Mouse (Mus musculus): ENCODE measurements at regions not wholly inside any gene's neighbourhood (a gene's known extent, or its start where the extent isn't known, plus 50 kb on each side); places are given as distances from the start of the nearest gene placed in this dataset.
"Not testable (repeated sequence)": the region's sequence is repeated elsewhere in the genome, so short reads cannot be mapped to it uniquely, and the experiment has no call there.

- no peak for DNase-seq
These were observed 147.1 kb downstream of the Tsen15 start for GRCm38 (mm10) chr1:152239376-152239775.

GRCm38 (mm10) chr1:152235212-152235792 is 145.4 kb upstream of the 1700025G04Rik start:
- no peak for DNase-seq

- no peak for DNase-seq
These were observed 144.8 kb upstream of the 1700025G04Rik start for GRCm38 (mm10) chr1:152234716-152235115.

DNA sequence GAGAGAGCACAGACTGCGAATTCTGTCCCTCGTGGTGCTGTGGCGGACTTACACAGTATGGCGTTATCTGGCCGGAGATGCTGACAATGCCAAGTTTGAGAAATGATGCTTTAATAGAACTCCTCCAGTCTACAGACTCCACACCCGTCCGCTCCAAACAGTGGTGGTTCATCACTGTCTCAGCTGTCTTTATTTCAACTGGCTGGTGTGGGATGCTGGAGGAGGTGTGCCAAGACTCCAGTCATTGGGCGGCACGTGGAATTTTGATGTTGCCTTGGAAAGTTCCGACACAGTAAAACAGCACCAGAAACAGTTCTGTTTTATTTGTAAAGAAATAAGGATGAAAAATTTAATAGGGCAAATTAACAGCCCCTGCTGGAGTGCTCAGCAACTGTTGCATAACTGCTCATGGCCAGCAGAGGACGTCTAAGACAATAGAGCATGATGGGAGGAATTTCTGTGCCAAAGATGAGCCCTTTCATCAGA is 141.8 kb upstream of the 1700025G04Rik start:
- no peak for DNase-seq

DNA sequence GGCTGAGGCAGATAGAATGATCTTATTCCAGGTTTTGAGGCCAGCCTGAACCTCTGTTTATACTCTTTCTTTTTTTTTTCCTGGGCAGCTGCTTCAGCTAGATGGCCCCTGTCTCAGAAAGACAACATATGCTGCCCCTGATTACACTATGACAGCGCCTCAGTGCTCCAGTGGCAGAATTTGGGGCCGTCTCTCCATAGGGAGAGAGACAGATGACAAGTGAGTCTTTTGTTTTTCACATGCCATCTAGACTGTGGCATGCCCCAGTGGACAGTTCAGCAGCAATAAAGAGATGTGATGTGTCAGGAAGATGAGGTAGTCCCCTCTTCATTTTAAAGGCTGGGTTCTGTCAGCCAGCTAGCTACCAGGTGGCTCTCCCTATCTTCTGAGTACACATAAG is 139.8 kb upstream of the 1700025G04Rik start:
- no peak for DNase-seq

DNA sequence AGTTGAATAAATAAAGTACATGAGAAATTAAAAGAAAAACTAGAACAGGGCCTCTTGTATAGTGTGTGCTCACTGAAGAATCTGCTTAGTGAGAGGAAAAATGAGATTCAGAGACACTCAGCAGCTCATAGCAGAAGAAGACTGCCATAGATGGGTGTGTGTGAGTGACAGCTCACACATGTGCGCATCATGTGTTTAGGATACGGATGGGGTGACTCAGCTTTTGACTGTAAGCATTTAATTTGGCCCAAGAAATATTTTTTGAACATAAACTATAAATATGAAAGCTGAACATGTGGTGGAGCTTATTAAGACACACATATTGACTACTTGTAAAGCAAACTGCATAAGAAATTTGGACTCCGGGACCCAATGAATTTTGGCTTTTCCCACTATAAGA is 136.1 kb upstream of the 1700025G04Rik start:
- DNase-seq = no peak

DNA sequence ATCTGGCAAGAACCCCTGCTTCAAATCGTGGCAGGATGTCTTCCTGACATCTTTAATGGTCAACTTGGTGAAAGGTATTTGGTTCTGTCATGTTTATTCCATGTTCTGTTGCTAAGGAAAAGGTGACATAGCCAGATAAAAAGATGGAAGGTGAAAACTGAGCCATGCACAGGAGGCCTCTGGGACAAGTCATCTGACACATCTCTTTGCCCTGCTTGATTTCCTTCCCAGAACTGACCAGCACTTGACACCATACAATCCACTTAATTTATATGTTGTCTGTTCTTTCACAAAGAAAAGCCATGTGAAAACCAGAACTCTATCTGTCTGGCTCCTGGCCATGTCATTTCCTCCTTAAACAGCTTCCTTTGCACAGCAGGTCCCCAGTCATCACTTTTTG is 133.7 kb upstream of the 1700025G04Rik start:
- DNase-seq = no peak

- no peak for DNase-seq
These were observed 131.1 kb upstream of the 1700025G04Rik start for GRCm38 (mm10) chr1:152220804-152221565.

- not testable (repeated sequence) for DNase-seq
These were observed 129.8 kb upstream of the 1700025G04Rik start for GRCm38 (mm10) chr1:152219752-152220151.

DNA sequence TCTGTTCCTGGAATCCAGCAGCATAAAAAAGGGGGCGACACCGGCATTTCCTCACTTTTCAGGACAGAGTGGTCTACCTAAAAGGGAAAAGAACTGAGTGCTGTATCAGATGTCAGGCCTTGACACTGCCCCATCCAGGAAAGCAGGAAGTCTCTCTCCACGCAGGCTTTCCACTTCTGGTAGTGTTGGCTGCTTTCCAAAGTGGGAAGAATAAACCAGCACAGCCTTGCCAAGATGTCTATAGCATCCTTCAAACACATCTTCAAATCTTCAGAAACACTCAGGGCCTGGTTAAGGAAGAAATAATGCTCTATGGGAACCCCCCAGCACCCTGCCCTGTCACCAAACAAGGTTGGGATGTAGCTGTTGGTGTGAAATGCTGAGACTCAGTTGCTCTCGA is 127.5 kb upstream of the 1700025G04Rik start:
- no peak for DNase-seq

- DNase-seq = no peak
These were observed 124.5 kb upstream of the 1700025G04Rik start for GRCm38 (mm10) chr1:152214376-152214775.

- DNase-seq = no peak
These were observed 113.3 kb upstream of the 1700025G04Rik start for GRCm38 (mm10) chr1:152203187-152203586.

DNA sequence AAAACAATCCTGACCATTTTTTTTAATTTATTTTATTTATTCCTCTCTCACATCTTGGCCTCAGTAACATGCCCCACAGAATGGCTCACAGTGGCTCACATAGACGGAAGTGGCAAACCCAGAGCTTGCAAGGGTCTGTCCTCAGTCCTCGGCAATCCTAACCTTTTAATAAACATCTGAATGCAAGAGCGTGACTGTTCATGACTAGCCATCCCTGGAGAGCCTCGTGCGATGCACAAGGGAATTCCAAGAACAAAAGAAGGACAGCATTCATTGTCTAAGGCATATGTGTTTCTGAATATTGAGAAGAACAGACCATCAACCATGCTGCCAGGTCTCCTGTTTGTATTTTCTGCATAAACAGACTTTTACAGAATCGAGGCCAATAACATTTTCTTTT is 98.8 kb upstream of the 1700025G04Rik start:
- no peak for DNase-seq

DNA sequence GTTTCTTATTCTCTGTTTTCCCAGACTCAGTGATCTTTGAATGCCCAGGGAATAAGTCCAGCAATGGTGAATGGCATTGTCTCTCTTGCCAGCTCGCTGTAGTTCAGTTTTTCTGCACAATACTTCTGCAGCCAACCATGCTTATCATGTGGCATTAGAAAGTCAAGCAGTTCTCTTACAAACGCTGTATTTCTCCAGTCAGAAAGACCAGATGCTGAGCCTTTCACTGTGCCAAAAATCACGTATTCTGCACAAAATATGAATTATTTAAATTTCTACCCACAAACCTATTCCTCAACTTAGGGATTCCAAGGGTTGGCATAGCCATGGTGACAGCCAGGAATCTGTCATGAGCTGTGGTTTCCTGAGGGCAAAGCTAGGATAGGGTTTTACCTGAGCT is 95.0 kb upstream of the 1700025G04Rik start:
- no peak for DNase-seq

DNA sequence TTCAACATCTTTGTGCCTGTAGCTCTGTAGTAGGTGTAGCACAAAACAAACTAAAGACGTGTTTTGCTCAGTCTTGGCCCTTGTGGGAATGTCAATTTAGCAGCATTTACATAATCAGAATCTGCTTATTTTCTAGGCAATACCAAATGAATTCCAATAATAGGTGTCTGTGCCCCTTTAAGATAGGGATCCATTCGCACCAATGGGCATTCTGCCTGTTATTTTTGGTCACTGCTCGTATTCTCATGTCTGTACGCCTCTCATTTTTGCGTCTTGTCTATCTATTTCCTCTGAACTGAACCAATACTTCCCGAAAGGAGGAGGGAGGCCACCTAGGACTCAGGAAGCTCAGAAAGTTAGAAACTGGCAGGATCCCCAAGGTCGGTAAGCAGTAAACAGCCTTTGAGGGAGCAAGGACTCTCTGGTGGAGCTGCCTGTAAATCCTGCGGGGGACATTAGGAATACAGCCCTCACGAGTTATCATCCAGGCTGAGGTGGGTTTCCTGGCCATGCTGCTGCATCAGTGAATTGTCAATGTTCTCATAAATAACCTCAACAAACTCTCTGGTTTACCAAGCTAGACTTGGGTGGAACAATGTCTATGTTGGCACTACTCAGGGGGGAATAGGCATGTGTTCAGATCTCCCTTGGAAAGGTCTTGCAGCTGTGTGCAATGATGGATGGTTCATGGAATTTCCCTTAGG is 86.5 kb upstream of the 1700025G04Rik start:
- no peak for DNase-seq

DNA sequence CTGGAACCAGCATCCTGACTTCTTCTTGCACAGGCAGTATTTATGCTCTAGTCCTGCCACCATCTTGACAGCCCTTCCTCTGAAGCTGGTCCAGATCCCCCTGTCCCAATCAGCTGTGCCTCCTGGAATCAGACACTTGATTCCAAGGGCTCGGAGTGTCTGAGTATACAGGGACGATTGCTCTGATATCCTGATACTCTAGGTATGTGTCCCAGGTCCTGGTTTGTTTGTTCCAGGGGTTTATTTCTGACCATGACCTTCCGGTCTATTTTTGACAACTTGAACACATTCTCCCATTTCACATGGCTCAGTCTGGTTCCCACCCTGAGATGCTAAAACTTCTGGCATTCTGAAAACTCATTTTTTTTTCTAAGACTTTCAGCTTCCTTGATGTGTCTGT is 85.8 kb upstream of the 1700025G04Rik start:
- DNase-seq = no peak

DNA sequence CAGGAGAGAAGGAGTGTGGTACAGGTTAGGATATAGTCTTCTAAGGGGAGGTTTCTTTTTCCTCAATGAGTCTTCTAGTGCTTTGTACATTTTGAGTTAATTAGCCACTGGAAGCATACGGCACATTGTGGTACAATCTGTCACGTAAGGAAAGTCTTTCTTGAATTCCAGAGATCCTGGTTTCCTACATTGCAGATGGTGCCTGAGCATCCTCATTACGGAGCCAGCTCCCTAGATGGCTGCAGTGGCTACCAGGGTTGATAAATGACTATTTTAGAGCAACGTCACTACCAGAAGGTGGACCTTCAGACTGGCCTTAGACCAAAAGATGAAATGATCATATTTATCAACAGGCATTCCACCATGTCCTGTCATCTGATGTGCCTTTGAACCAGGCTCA is 84.5 kb upstream of the 1700025G04Rik start:
- DNase-seq = no peak

DNA sequence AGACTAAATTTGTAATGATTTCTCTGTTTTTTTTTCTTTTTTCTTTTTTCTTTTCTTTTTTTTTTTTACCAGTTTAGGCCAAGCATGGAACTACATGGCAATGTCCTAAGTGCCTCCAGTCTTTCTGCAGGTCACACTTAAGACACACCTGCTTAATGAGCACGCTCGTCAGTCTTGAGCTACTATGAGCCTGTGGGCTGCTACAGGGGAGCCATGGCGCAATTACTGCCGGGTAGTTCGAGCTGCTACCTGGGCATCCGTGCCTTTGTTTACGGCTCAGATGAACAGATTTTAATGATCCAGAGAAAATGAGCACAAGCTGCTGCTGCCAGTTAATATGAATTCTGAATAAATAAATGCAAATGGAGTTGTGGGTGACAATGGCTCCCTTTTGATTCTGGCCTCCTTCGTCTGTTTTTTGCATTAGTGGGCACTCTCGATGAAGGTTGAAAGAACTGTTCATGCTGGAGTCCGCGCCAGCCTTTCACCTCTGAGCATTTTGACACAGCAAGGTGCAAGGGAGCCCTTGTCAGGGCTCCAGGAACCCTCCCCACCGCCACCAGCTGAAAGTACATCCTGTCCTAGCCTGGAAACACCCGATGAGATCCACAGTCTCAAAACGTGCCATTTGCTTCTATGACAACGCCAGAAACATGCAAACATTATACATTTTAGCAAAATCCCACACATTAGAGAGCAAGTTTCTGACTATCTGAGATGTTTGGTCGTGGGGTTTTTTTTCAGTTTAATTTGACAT is 81.3 kb upstream of the 1700025G04Rik start:
- no peak for DNase-seq

DNA sequence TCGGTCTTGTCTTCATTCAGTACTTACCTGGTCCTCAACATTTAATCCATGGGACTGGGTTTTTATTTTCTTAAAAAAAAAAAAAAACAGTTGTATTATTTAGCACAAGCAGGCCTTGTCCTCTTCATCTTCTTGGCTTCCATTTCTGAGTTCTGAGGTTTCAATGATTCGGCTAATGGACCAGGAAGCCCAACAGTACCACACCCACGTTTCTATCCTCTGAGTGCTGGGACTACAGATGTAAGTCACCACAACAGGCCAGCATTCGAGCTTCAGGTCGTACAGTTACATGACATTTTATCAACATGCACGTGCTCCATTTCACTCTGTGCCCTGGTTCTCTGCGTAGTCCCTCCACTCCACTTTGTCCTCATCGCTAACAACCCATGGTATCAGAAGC is 80.7 kb upstream of the 1700025G04Rik start:
- no peak for DNase-seq

- DNase-seq = no peak
These were observed 79.6 kb upstream of the 1700025G04Rik start for GRCm38 (mm10) chr1:152169508-152169907.

- DNase-seq = peak; percentile 11
These were observed 78.4 kb upstream of the 1700025G04Rik start for GRCm38 (mm10) chr1:152168284-152168683.

DNA sequence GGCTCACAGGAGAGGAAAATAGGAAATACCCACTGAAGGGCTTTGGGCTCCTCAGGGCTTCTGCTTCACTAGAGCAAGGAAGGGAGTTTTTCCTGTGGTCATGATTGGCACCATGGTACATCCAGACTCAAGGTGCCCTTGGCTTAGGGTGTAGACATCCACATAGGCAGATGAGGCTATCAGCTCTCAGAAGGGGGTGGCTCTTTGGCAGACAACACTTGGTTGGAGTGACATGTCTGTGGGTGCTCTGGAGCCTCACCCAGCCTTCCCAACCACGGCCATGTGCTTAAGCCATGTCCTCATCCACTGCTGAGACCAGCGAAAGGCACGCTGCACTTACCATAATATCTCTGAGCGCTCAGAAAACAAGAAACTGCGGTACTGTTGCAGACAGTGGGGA is 77.8 kb upstream of the 1700025G04Rik start:
- DNase-seq = no peak

GRCm38 (mm10) chr1:152165490-152165905 is 75.6 kb upstream of the 1700025G04Rik start:
- no peak for DNase-seq

All from kidney, adult 18-20 months (tissue).